Mouse (Mus musculus): ENCODE measurements around the gene Gcnt2. TPM values are rescaled to one million over a fixed set of nuclear protein-coding genes. Genes with fewer than 3 reads are reported as not detected.
A peak's percentile ranks its signal among the peaks of the same experiment; 100 is the strongest.

Gene Gcnt2
- polyA plus RNA-seq, 1 experiment from 2014 or later = 9.4 TPM

DNA sequence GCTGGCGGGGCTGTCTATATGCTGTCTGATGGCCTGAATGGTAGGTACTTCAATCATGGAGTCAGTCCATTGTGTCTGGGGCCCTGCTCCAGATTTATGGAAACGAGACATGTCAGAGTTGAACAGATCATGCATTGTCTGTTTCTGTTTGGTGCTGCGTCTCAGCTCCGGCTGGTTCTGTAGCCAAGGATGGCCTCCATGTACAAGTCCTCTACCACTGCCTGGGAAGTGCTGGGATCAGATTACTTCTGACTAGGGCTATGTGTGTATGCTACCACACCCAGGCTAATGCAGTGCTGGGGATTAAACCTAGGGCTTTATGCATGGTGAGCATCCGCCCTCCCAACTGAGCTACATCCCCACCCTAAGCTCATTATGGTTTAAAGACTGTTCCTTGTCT is 78.0 kb downstream of the Gcnt2 start:
- H3K4me1 ChIP-seq (ENCODE audit: control insufficient read depth, insufficient read depth, low read length) = no peaks in the 10 kb centered on the region
- H3K27ac ChIP-seq (ENCODE audit: low read length) = no peak overlapping the region
- H3K9me3 ChIP-seq (replicated peaks; ENCODE audit: control insufficient read depth, low read length) = no peaks in the 10 kb centered on the region
- no peaks in the 10 kb centered on the region for H3K27me3 ChIP-seq (ENCODE audit: control insufficient read depth, insufficient read depth, low read length)
- WGBS = 86% methylated on average over 5 of the region's 5 CpGs
- no peak overlapping the region for H3K4me3 ChIP-seq (replicated peaks; ENCODE audit: low read length)
- no peaks in the 10 kb centered on the region for H3K36me3 ChIP-seq (ENCODE audit: control insufficient read depth, insufficient read depth, low read length)
- no peak overlapping the region for H3K9ac ChIP-seq (ENCODE audit: low read length)
- H3K4me2 ChIP-seq (ENCODE audit: low read depth, low read length) = no peak overlapping the region
- ATAC-seq (ENCODE audit: insufficient read depth, low FRiP score) = no peak

DNA sequence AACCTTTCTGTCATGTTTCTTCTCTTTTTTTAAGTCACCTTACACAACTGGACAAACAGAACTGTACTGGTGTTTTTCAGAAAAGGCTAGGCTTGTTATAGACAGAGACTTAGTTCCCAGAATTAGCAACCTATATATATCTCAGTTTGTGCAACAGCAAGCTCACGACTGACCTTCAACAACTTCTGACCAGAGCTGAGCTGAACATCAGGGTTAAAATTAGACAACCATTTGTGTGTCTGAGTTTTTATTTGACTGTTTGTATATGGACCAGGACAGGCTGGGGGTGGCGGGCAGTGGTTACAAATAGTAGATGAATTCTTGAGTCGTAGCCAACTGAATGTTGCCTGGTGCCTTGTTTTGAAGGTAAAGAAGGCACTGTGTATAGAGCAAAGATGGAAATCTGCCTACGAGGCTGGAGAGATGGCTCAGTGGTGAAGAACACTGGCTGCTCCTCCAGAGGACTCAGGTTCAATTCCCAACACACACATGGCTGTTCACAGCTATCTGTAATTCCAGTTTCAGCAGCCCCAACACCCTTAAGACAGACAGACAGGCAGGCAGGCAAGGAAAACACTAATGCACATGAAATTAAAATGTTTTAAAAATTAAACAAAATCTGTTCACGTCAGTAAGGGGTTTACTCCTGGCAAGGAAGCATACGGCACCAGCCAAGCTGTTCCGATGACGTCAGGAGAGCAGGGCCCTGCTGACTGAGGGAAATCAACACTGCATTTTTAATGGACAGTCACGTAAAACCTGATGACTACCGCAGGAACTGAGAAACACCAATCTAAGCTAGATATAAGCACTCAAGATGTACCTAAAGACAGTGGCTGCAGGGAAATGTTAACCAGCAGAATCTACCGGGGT is 79.2 kb downstream of the Gcnt2 start:
- no peaks in the 10 kb centered on the region for H3K27me3 ChIP-seq (ENCODE audit: control insufficient read depth, insufficient read depth, low read length)
- WGBS = 57% methylated on average over 11 of the region's 11 CpGs
- H3K9ac ChIP-seq (ENCODE audit: low read length) = no peak overlapping the region
- no peak for ATAC-seq (ENCODE audit: insufficient read depth, low FRiP score)
- H3K36me3 ChIP-seq (ENCODE audit: control insufficient read depth, insufficient read depth, low read length) = no peaks in the 10 kb centered on the region
- H3K4me3 ChIP-seq (replicated peaks; ENCODE audit: low read length) = no peak overlapping the region
- no peaks in the 10 kb centered on the region for H3K4me1 ChIP-seq (ENCODE audit: control insufficient read depth, insufficient read depth, low read length)
- H3K27ac ChIP-seq (ENCODE audit: low read length) = no peak overlapping the region
- H3K4me2 ChIP-seq (ENCODE audit: low read depth, low read length) = no peak overlapping the region
- H3K9me3 ChIP-seq (replicated peaks; ENCODE audit: control insufficient read depth, low read length) = no peaks in the 10 kb centered on the region

DNA sequence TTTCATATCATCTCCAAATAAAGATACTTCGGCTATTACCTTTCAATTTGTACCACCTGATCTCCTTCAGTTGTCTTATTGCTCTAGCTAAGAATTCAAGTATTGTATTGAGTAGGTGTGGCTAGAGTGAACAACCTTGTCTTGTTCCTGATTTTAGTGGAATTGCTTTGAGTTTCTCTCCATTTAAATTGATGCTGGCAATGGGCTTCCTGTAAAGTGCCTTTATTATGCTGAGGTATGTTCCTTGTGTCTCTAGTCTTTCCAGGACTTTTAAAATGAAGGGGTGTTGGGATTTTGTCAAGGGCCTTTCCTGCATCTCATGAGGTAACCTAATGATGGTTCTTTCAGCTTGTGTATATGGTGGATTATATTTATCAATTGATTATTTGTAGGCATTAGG is 83.5 kb downstream of the Gcnt2 start:
- no peak overlapping the region for H3K27ac ChIP-seq (ENCODE audit: low read length)
- H3K9me3 ChIP-seq (replicated peaks; ENCODE audit: control insufficient read depth, low read length) = no peaks in the 10 kb centered on the region
- H3K9ac ChIP-seq (ENCODE audit: low read length) = no peak overlapping the region
- WGBS = 78% methylated on average over 1 of the region's 1 CpGs
- H3K4me2 ChIP-seq (ENCODE audit: low read depth, low read length) = no peak overlapping the region
- ATAC-seq (ENCODE audit: insufficient read depth, low FRiP score) = no peak
- H3K4me3 ChIP-seq (replicated peaks; ENCODE audit: low read length) = no peak overlapping the region
- no peaks in the 10 kb centered on the region for H3K36me3 ChIP-seq (ENCODE audit: control insufficient read depth, insufficient read depth, low read length)
- no peaks in the 10 kb centered on the region for H3K27me3 ChIP-seq (ENCODE audit: control insufficient read depth, insufficient read depth, low read length)
- H3K4me1 ChIP-seq (ENCODE audit: control insufficient read depth, insufficient read depth, low read length) = peaks cover 7% of the 10 kb centered on the region; the same call in 1 of the 2 replicates

DNA sequence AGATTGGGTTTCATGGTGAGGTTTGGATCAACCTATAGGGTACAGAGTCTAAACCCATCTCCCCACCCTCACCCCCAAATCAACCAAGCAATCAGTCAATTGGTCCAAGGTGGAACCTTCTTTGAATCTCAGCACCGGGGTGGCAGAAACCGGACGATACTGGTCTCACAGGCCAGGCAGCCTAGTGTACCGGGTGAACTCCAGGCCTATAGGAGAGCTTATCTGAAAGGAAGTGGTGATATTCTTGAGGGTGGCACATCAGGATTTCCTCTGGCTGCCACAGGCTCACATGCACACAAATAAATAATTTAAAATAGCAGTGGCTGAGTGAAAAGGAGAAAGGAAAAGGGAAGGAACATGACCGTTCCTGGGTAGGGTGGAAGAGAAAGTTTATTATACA is 84.4 kb downstream of the Gcnt2 start:
- H3K4me2 ChIP-seq (ENCODE audit: low read depth, low read length) = no peak overlapping the region
- no peak overlapping the region for H3K27ac ChIP-seq (ENCODE audit: low read length)
- 61% methylated on average over 5 of the region's 5 CpGs for WGBS
- H3K4me3 ChIP-seq (replicated peaks; ENCODE audit: low read length) = no peak overlapping the region
- no peaks in the 10 kb centered on the region for H3K27me3 ChIP-seq (ENCODE audit: control insufficient read depth, insufficient read depth, low read length)
- H3K9ac ChIP-seq (ENCODE audit: low read length) = no peak overlapping the region
- H3K9me3 ChIP-seq (replicated peaks; ENCODE audit: control insufficient read depth, low read length) = no peaks in the 10 kb centered on the region
- ATAC-seq (ENCODE audit: insufficient read depth, low FRiP score) = peak; percentile 37; the same call in 1 of the 2 replicates
- H3K36me3 ChIP-seq (ENCODE audit: control insufficient read depth, insufficient read depth, low read length) = no peaks in the 10 kb centered on the region
- H3K4me1 ChIP-seq (ENCODE audit: control insufficient read depth, insufficient read depth, low read length) = peaks cover 7% of the 10 kb centered on the region; the same call in 1 of the 2 replicates

DNA sequence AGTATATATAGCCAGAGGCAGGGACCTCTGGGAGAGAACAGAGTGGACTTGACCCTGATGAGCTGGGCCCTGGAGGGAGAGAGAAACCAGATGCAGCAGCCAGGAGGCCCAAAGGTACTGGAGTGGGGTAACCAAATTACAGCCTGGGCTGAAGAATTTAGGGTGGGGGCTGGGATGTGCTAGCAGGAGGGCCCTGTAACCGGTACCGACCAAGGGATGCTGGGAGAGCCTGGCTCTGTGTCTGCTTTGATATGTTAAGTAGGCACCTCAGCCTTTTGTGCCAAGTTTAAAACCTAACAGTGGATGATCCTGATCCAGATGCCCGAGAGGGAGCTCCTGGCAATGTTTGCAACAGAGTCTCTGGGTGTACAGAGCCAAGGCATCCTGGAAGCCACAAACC is 84.8 kb downstream of the Gcnt2 start:
- Histone ChIP-seq H3K36me3 (ENCODE audit: control insufficient read depth, insufficient read depth, low read length) (no peaks in the 10 kb centered on the region), H3K4me3 (replicated peaks; ENCODE audit: low read length) (no peak overlapping the region), H3K9me3 (replicated peaks; ENCODE audit: control insufficient read depth, low read length) (no peaks in the 10 kb centered on the region), H3K27ac (ENCODE audit: low read length) (no peak overlapping the region), H3K27me3 (ENCODE audit: control insufficient read depth, insufficient read depth, low read length) (no peaks in the 10 kb centered on the region), H3K4me1 (ENCODE audit: control insufficient read depth, insufficient read depth, low read length) (peaks cover 7% of the 10 kb centered on the region; the same call in 1 of the 2 replicates), H3K9ac (ENCODE audit: low read length) (no peak overlapping the region), H3K4me2 (ENCODE audit: low read depth, low read length) (no peak overlapping the region)
- WGBS = 31% methylated on average over 3 of the region's 3 CpGs
- no peak for ATAC-seq (ENCODE audit: insufficient read depth, low FRiP score)

DNA sequence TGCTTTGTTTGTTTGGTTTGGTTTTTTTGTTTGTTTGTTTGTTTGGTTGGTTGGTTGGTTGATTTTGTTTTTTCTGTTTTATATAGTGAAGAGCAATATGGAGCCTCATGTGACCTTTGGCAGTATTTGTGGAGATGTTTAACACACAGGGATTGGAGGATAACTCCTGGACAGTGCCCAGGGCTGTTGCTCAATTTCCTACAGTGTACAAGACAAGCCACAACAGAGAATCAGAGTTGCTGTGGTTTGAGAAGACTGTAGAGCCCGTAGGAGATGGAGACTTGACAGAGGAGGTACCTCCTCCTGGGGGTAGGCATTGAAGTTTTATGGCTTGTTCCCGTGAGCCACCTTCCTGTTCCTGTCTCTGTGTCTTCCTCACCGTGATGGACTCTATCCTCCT is 87.0 kb downstream of the Gcnt2 start:
- Histone ChIP-seq H3K27ac (ENCODE audit: low read length) (no peak overlapping the region), H3K4me3 (replicated peaks; ENCODE audit: low read length) (no peak overlapping the region), H3K4me1 (ENCODE audit: control insufficient read depth, insufficient read depth, low read length) (peaks cover 7% of the 10 kb centered on the region; the same call in 1 of the 2 replicates), H3K4me2 (ENCODE audit: low read depth, low read length) (no peak overlapping the region), H3K9me3 (replicated peaks; ENCODE audit: control insufficient read depth, low read length) (no peaks in the 10 kb centered on the region), H3K36me3 (ENCODE audit: control insufficient read depth, insufficient read depth, low read length) (no peaks in the 10 kb centered on the region), H3K9ac (ENCODE audit: low read length) (no peak overlapping the region), H3K27me3 (ENCODE audit: control insufficient read depth, insufficient read depth, low read length) (no peaks in the 10 kb centered on the region)
- ATAC-seq (ENCODE audit: insufficient read depth, low FRiP score) = no peak
- 83% methylated on average over 3 of the region's 3 CpGs for WGBS

DNA sequence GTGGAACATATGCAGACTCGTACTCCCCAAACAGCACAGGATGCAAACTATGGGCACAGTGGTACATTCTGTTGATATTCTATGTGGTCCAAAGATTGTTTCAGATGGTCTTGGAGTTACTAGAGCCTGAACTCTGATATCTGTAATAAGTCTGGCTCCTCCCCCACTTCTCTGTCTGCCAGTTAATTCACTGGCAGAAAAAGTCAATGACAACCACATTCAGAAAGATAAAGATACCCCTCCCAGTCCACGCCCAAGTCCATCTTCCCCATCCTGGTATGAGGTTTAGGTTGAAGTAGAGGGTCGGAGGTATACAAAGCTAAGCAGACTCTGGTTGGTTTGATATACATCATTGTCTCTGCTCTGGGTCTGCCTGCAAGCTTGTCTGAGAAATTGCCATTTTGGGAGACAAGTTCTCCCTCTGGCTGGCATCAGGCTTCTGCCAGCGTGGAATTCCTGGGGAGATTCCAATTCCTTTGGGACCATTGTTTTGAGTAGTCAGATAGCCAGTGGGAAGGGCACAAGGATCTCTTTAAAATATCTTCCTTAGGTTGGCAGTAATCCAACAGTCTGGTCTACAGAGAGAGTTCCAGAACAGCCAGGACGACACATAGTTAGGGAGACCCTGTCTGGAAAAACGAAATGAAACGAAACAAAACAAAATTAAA is 88.1 kb downstream of the Gcnt2 start:
- 73% methylated on average over 7 of the region's 7 CpGs for WGBS
- no peak for ATAC-seq (ENCODE audit: insufficient read depth, low FRiP score)
- Histone ChIP-seq H3K9ac (ENCODE audit: low read length) (no peak overlapping the region), H3K36me3 (ENCODE audit: control insufficient read depth, insufficient read depth, low read length) (no peaks in the 10 kb centered on the region), H3K4me1 (ENCODE audit: control insufficient read depth, insufficient read depth, low read length) (peaks cover 11% of the 10 kb centered on the region; the same call in 1 of the 2 replicates), H3K27me3 (ENCODE audit: control insufficient read depth, insufficient read depth, low read length) (no peaks in the 10 kb centered on the region), H3K4me3 (replicated peaks; ENCODE audit: low read length) (no peak overlapping the region), H3K27ac (ENCODE audit: low read length) (no peak overlapping the region), H3K4me2 (ENCODE audit: low read depth, low read length) (no peak overlapping the region), H3K9me3 (replicated peaks; ENCODE audit: control insufficient read depth, low read length) (no peaks in the 10 kb centered on the region)

DNA sequence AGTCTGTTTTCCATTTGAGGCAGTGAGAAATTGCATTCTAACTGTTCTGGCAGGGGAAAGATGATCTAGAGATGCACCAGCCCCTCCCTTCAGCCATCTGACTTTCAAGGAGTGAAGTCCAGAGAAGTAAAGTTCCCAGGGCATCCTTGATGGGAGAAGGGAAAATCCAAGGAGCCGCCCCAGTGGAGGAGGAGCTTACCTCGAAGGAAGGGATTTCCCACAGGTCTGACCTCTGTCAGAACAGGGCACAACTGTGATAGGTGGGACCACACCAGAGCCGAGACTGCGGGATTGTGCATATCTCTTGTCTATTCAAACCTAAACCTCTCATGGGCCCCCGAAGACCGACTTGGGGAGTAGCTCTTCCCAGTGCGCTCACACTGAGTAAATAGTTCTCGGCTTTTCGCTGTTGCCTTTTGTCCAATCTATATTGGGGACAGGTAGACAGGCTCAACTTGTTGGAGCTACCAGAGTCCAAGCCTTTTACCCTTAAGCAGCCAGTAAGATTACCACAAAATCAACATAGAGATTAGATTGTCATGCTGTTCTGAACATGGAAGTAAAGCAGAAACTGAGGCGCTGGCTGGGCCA is 91.9 kb downstream of the Gcnt2 start:
- WGBS = 50% methylated on average over 10 of the region's 10 CpGs

DNA sequence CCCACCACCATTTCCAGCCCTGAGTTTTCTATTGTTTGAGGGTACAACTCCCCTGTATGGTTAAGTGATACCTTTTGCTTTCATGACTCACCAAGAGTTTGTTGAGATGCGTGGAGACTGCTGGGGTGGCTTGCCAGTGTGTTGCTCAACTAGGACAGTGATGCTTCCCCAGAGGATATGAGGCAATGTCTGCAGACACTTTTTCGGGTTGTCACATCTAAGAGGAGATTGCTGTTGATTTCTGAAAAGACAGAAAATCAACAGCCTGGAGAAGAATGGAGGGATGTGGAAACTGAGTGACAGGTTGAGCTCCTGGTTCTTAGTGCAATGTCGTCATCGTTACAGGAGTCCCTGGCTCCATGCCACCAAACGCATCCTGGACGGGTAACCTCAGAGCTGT is 93.7 kb downstream of the Gcnt2 start:
- Histone ChIP-seq H3K4me2 (ENCODE audit: low read depth, low read length) (no peak overlapping the region), H3K27ac (ENCODE audit: low read length) (no peak overlapping the region)
- WGBS = 75% methylated on average over 6 of the region's 6 CpGs

More for the DNA sequence above, 91.9 kb downstream of the Gcnt2 start:
- ATAC-seq (ENCODE audit: insufficient read depth, low FRiP score) = peak; percentile 76
- no peak overlapping the region; the same call in 1 of the 2 replicates for H3K4me2 ChIP-seq (ENCODE audit: low read depth, low read length)
- H3K4me1 ChIP-seq (ENCODE audit: control insufficient read depth, insufficient read depth, low read length) = 0 out of 2 replicates have a peak, but pooled peaks cover 4% of the 10 kb centered on the region
- no peak overlapping the region for H3K9ac ChIP-seq (ENCODE audit: low read length)
- no peaks in the 10 kb centered on the region for H3K9me3 ChIP-seq (replicated peaks; ENCODE audit: control insufficient read depth, low read length)
- H3K4me3 ChIP-seq (replicated peaks; ENCODE audit: low read length) = no peak overlapping the region
- no peaks in the 10 kb centered on the region for H3K27me3 ChIP-seq (ENCODE audit: control insufficient read depth, insufficient read depth, low read length)
- no peaks in the 10 kb centered on the region for H3K36me3 ChIP-seq (ENCODE audit: control insufficient read depth, insufficient read depth, low read length)
- peak overlapping the region; percentile 53; the same call in 1 of the 2 replicates for H3K27ac ChIP-seq (ENCODE audit: low read length)

More for the DNA sequence above, 93.7 kb downstream of the Gcnt2 start:
- H3K4me3 ChIP-seq (replicated peaks; ENCODE audit: low read length) = no peak overlapping the region
- H3K36me3 ChIP-seq (ENCODE audit: control insufficient read depth, insufficient read depth, low read length) = no peaks in the 10 kb centered on the region; the same call in 1 of the 2 replicates
- 0 out of 2 replicates have a peak, but pooled peaks cover 4% of the 10 kb centered on the region for H3K4me1 ChIP-seq (ENCODE audit: control insufficient read depth, insufficient read depth, low read length)
- no peaks in the 10 kb centered on the region for H3K9me3 ChIP-seq (replicated peaks; ENCODE audit: control insufficient read depth, low read length)
- ATAC-seq (ENCODE audit: insufficient read depth, low FRiP score) = no peak
- H3K27me3 ChIP-seq (ENCODE audit: control insufficient read depth, insufficient read depth, low read length) = no peaks in the 10 kb centered on the region
- H3K9ac ChIP-seq (ENCODE audit: low read length) = no peak overlapping the region
